Comparison of ENCODE assay signal across 12 mouse cellular contexts in genomic region chr10:22173335-22174189, GRCm38 (mm10). TPM values are rescaled to one million over a fixed set of nuclear protein-coding genes. Genes with fewer than 3 reads are reported as not detected.
A peak's percentile ranks its signal among the peaks of the same experiment; 100 is the strongest.
DNase-seq lines count a peak whose midpoint lies in the region; ATAC-seq and TF ChIP-seq lines count a peak whose summit lies in the region.
"Not testable (repeated sequence)": the region's sequence is repeated elsewhere in the genome, so short reads cannot be mapped to it uniquely, and the experiment has no call there.
"Had no signal": no experiment of that assay in that cellular context is flagged by ENCODE, and none has a peak within 500 bp of the region (broad histone marks: within the 10 kb centered on the region; RNA-seq: fewer than 3 reads in every experiment).

No protein-coding gene starts in this region.

- H3K4me2 ChIP-seq in embryonic facial prominence, embryonic 15.5 days (replicated peaks), result peak overlapping the region; percentile 25
- H3K4me2 ChIP-seq in heart, postnatal 0 days (ENCODE audit: low read depth, low read length), result 0 out of 2 replicates have a peak overlapping the region, but pooled peaks have one; percentile 18
- peak overlapping the region; percentile 40; the same call in 1 of the 2 replicates for H3K4me2 ChIP-seq in intestine, postnatal 0 days (replicated peaks; ENCODE audit: low read depth)
- H3K4me2 ChIP-seq in limb, embryonic 14.5 days (replicated peaks; ENCODE audit: low read depth, low read length, severe bottlenecking), result peak overlapping the region; percentile 30; the same call in 1 of the 2 replicates
- not testable (repeated sequence) for H3K4me2 ChIP-seq in neural tube, embryonic 14.5 days (ENCODE audit: low read depth, low read length)

- not testable (repeated sequence) for H3K4me1 ChIP-seq in embryonic facial prominence, embryonic 15.5 days; heart, postnatal 0 days (ENCODE audit: control insufficient read depth, insufficient read depth); intestine, postnatal 0 days (replicated peaks; ENCODE audit: control insufficient read depth, insufficient read depth, low read length); limb, embryonic 14.5 days (ENCODE audit: control insufficient read depth, insufficient read depth, low read length); neural tube, embryonic 14.5 days (ENCODE audit: control insufficient read depth, insufficient read depth, low read length)

- peak; percentile 33; the same call in 1 of the 2 replicates for ATAC-seq in common myeloid progenitor, adult 5-6 weeks (replicated peaks; ENCODE audit: low read depth, poor library complexity, severe bottlenecking)
- ATAC-seq in embryonic facial prominence, embryonic 15.5 days (ENCODE audit: insufficient number of reproducible peaks, low FRiP score, low TSS enrichment, low read depth); intestine, postnatal 0 days: not testable (repeated sequence)
- peak; percentile 61 for ATAC-seq in granulocyte monocyte progenitor cell, adult 5-6 weeks (replicated peaks; ENCODE audit: poor library complexity, severe bottlenecking)
- 0 out of 2 replicates have a peak, but pooled peaks have one; percentile 30 for ATAC-seq in heart, postnatal 0 days (ENCODE audit: insufficient read depth, low read depth)
- peak; percentile 77 for ATAC-seq in limb, embryonic 14.5 days (ENCODE audit: low FRiP score, low read depth)
- ATAC-seq in megakaryocyte progenitor cell, adult 5-6 weeks (replicated peaks; ENCODE audit: poor library complexity), result 0 out of 2 replicates have a peak, but pooled peaks have one; percentile 29
- peak; percentile 76; the same call in 1 of the 2 replicates for ATAC-seq in neural tube, embryonic 14.5 days (ENCODE audit: low read depth)

- WGBS in embryonic facial prominence, embryonic 15.5 days, result 10% methylated on average over 13 of the region's 17 CpGs
- 15% methylated on average over 11 of the region's 17 CpGs for WGBS in heart, postnatal 0 days
- WGBS in intestine, postnatal 0 days, result 24% methylated on average over 11 of the region's 17 CpGs
- 13% methylated on average over 12 of the region's 17 CpGs for whole genome bisulfite sequencing in limb, embryonic 14.5 days
- WGBS in neural tube, embryonic 14.5 days, result 12% methylated on average over 12 of the region's 17 CpGs

- H3K27me3 ChIP-seq in embryonic facial prominence, embryonic 15.5 days; heart, postnatal 0 days (ENCODE audit: control insufficient read depth, insufficient read depth, low read length); intestine, postnatal 0 days (replicated peaks; ENCODE audit: control insufficient read depth, insufficient read depth, low read length); limb, embryonic 14.5 days (ENCODE audit: control insufficient read depth, insufficient read depth, low read length); neural tube, embryonic 14.5 days (ENCODE audit: control insufficient read depth, insufficient read depth, low read length): not testable (repeated sequence)

- TF ChIP-seq POLR2A in limb, embryonic 14.5 days (IDR thresholded peaks at IDR 0.05; ENCODE audit: borderline replicate concordance, extremely low read depth, insufficient read depth, insufficient read length), result not testable (repeated sequence)

- not testable (repeated sequence) for H3K36me3 ChIP-seq in embryonic facial prominence, embryonic 15.5 days; heart, postnatal 0 days (replicated peaks; ENCODE audit: control insufficient read depth, insufficient read depth, low read length); intestine, postnatal 0 days (ENCODE audit: control insufficient read depth, insufficient read depth); limb, embryonic 14.5 days (ENCODE audit: control insufficient read depth, insufficient read depth, low read length); neural tube, embryonic 14.5 days (ENCODE audit: control insufficient read depth, insufficient read depth, low read length)

- H3K27ac ChIP-seq in embryonic facial prominence, embryonic 15.5 days (replicated peaks); heart, postnatal 0 days (ENCODE audit: low read depth); intestine, postnatal 0 days (ENCODE audit: low read depth, low read length); limb, embryonic 14.5 days (replicated peaks; ENCODE audit: low read depth, low read length); neural tube, embryonic 14.5 days (ENCODE audit: low read depth, low read length): not testable (repeated sequence)

- not testable (repeated sequence) for H3K9ac ChIP-seq in embryonic facial prominence, embryonic 15.5 days; heart, postnatal 0 days (replicated peaks; ENCODE audit: low read depth, low read length); intestine, postnatal 0 days (ENCODE audit: low read depth, low read length); limb, embryonic 14.5 days (ENCODE audit: low read depth, low read length, severe bottlenecking); neural tube, embryonic 14.5 days (replicated peaks; ENCODE audit: low read depth, low read length)

- not testable (repeated sequence) for H3K9me3 ChIP-seq in embryonic facial prominence, embryonic 15.5 days (replicated peaks); heart, postnatal 0 days (replicated peaks; ENCODE audit: control insufficient read depth, low read length); intestine, postnatal 0 days (ENCODE audit: control insufficient read depth); limb, embryonic 14.5 days (ENCODE audit: control insufficient read depth, low read length); neural tube, embryonic 14.5 days (ENCODE audit: control insufficient read depth, low read length)

- not testable (repeated sequence) for DNase-seq in heart, postnatal 0 days (ENCODE audit: low spot score); limb, embryonic 14.5 days (ENCODE audit: low spot score)

- TF ChIP-seq EP300 in heart, postnatal 0 days (IDR thresholded peaks at IDR 0.05; ENCODE audit: low read depth), result not testable (repeated sequence)

- H3K4me3 ChIP-seq in embryonic facial prominence, embryonic 15.5 days (replicated peaks); heart, postnatal 0 days (ENCODE audit: low read depth, low read length); intestine, postnatal 0 days (ENCODE audit: low read depth, low read length); limb, embryonic 14.5 days (replicated peaks; ENCODE audit: low read length); neural tube, embryonic 14.5 days (ENCODE audit: low read depth, low read length): not testable (repeated sequence)

- not testable (repeated sequence) for TF ChIP-seq CTCF in heart, postnatal 0 days (IDR thresholded peaks at IDR 0.05; ENCODE audit: low read depth); intestine, postnatal 0 days (IDR thresholded peaks at IDR 0.05; ENCODE audit: low read depth)

RNA-seq across cellular contexts. Expression of gene H60b, which starts 15.2 kb away (rescaled TPM):
- not detected in 2 replicates for total RNA-seq in common myeloid progenitor, adult 5-6 weeks (2017)
- 0.62 and 0.71 TPM in 2 replicates for polyA plus RNA-seq in embryonic facial prominence, embryonic 15.5 days (2015; fragmentation: Nextera tagmentation; extraction: Ambion mirVana)
- total RNA-seq in granulocyte monocyte progenitor cell, adult 5-6 weeks (2014; fragmentation: Nextera tagmentation), result not detected in 2 replicates
- not detected in 2 replicates for total RNA-seq in granulocyte monocyte progenitor cell, adult 5-6 weeks (2017)
- total RNA-seq in heart, postnatal 0 days (2014; rRNA removed; ENCODE audit: low replicate concordance), result not detected in 2 replicates
- polyA plus RNA-seq in heart, postnatal 0 days (2015; fragmentation: Nextera tagmentation; extraction: Ambion mirVana), result 0.36 and 0.37 TPM in 2 replicates
- 0.46 and 0.50 TPM in 2 replicates for polyA plus RNA-seq in intestine, postnatal 0 days (2015; fragmentation: Nextera tagmentation; extraction: Ambion mirVana)
- 0.85 and 1.3 TPM in 2 replicates for polyA plus RNA-seq in limb, embryonic 14.5 days (2012; rRNA removed)
- polyA plus RNA-seq in limb, embryonic 14.5 days (2014; fragmentation: Nextera tagmentation; extraction: Ambion mirVana), result 0.68 and 1.2 TPM in 2 replicates
- total RNA-seq in megakaryocyte progenitor cell, adult 5-6 weeks (2015), result not detected in 2 replicates
- not detected in 2 replicates for total RNA-seq in megakaryocyte progenitor cell, adult 5-6 weeks (2017)
- 0.37 TPM in 1 of 2 replicates, not detected in the other for polyA plus RNA-seq in neural tube, embryonic 14.5 days (2014; fragmentation: Nextera tagmentation; extraction: Ambion mirVana)
- total RNA-seq: hindbrain, postnatal 0 days; layer of hippocampus, adult 8-10 months had no signal
- polyA plus RNA-seq: liver, adult 2 months; thymus, adult 2 months had no signal

RNA-seq across cellular contexts. Expression of gene Raet1e, which starts 15.2 kb away (rescaled TPM):
- not detected in 2 replicates for total RNA-seq in common myeloid progenitor, adult 5-6 weeks (2017)
- polyA plus RNA-seq in embryonic facial prominence, embryonic 15.5 days (2015; fragmentation: Nextera tagmentation; extraction: Ambion mirVana), result 5.1 and 5.6 TPM in 2 replicates
- total RNA-seq in granulocyte monocyte progenitor cell, adult 5-6 weeks (2014; fragmentation: Nextera tagmentation), result 0.97 TPM in 1 of 2 replicates, not detected in the other
- total RNA-seq in granulocyte monocyte progenitor cell, adult 5-6 weeks (2017), result 0.65 and 1.5 TPM in 2 replicates
- total RNA-seq in heart, postnatal 0 days (2014; rRNA removed; ENCODE audit: low replicate concordance), result 1.3 TPM in 1 of 2 replicates, not detected in the other
- 0.85 and 1.1 TPM in 2 replicates for polyA plus RNA-seq in heart, postnatal 0 days (2015; fragmentation: Nextera tagmentation; extraction: Ambion mirVana)
- polyA plus RNA-seq in intestine, postnatal 0 days (2015; fragmentation: Nextera tagmentation; extraction: Ambion mirVana), result 1.0 and 1.4 TPM in 2 replicates
- polyA plus RNA-seq in limb, embryonic 14.5 days (2012; rRNA removed), result 5.5 and 6.2 TPM in 2 replicates
- polyA plus RNA-seq in limb, embryonic 14.5 days (2014; fragmentation: Nextera tagmentation; extraction: Ambion mirVana), result 7.3 and 8.5 TPM in 2 replicates
- 0.83 TPM in 1 of 2 replicates, not detected in the other for total RNA-seq in megakaryocyte progenitor cell, adult 5-6 weeks (2015)
- 0.37 and 0.71 TPM in 2 replicates for total RNA-seq in megakaryocyte progenitor cell, adult 5-6 weeks (2017)
- polyA plus RNA-seq in neural tube, embryonic 14.5 days (2014; fragmentation: Nextera tagmentation; extraction: Ambion mirVana), result 0.29 and 0.90 TPM in 2 replicates
- total RNA-seq: layer of hippocampus, adult 8-10 months had no signal

RNA-seq across cellular contexts. Expression of gene E030030I06Rik, which starts 24.5 kb away (rescaled TPM):
- 0.44 and 11.7 TPM in 2 replicates for total RNA-seq in common myeloid progenitor, adult 5-6 weeks (2017)
- 11.8 and 15.8 TPM in 2 replicates for polyA plus RNA-seq in embryonic facial prominence, embryonic 15.5 days (2015; fragmentation: Nextera tagmentation; extraction: Ambion mirVana)
- 3.1 and 16.4 TPM in 2 replicates for total RNA-seq in granulocyte monocyte progenitor cell, adult 5-6 weeks (2014; fragmentation: Nextera tagmentation)
- total RNA-seq in granulocyte monocyte progenitor cell, adult 5-6 weeks (2017), result 2.9 and 3.1 TPM in 2 replicates
- 1.8 and 4.2 TPM in 2 replicates for total RNA-seq in heart, postnatal 0 days (2014; rRNA removed; ENCODE audit: low replicate concordance)
- polyA plus RNA-seq in heart, postnatal 0 days (2015; fragmentation: Nextera tagmentation; extraction: Ambion mirVana), result 3.2 and 4.9 TPM in 2 replicates
- 17.1 and 25.2 TPM in 2 replicates for polyA plus RNA-seq in intestine, postnatal 0 days (2015; fragmentation: Nextera tagmentation; extraction: Ambion mirVana)
- 10.6 and 12.3 TPM in 2 replicates for polyA plus RNA-seq in limb, embryonic 14.5 days (2012; rRNA removed)
- polyA plus RNA-seq in limb, embryonic 14.5 days (2014; fragmentation: Nextera tagmentation; extraction: Ambion mirVana), result 16.7 and 23.1 TPM in 2 replicates
- total RNA-seq in megakaryocyte progenitor cell, adult 5-6 weeks (2015), result 2.1 and 3.4 TPM in 2 replicates
- total RNA-seq in megakaryocyte progenitor cell, adult 5-6 weeks (2017), result 4.5 and 32.2 TPM in 2 replicates
- polyA plus RNA-seq in neural tube, embryonic 14.5 days (2014; fragmentation: Nextera tagmentation; extraction: Ambion mirVana), result 1.7 TPM in 2 replicates
